Mouse (Mus musculus): Measurements from ENCODE around the gene Telo2. TPM values are rescaled to one million over a fixed set of nuclear protein-coding genes. Genes with fewer than 3 reads are reported as not detected.
"Not testable (repeated sequence)": the region's sequence is repeated elsewhere in the genome, so short reads cannot be mapped to it uniquely, and the experiment has no call there.

The Telo2 gene
- polyA plus RNA-seq, 1 experiment: 18.3 TPM

DNA sequence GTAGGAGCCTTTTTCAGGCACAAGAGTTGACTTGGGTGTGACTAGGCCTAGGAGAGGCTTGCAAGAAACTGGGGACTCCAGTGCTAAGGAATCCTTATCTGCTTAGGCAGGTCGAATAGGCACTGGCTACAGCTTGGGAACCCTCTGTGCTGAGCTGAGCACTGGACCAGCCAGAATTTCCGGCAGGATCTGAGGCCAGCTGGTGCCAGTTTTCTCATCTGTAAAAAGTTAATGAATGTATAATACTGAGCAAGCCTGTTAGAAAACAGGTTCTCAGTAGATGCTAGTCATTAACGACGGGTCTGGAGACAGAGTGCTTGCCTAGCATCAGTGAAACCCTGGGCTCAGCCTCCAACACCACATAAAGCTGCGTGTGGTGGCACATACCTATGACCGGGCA is 19.9 kb upstream of the Telo2 start:
- TF ChIP-seq FOSL1 (IDR thresholded peaks at IDR 0.05; ENCODE audit: insufficient read depth, low read length, poor library complexity, severe bottlenecking) (no peak), USF1 (IDR thresholded peaks at IDR 0.05; ENCODE audit: low read depth) (no peak), MYOD1 (IDR thresholded peaks at IDR 0.05; ENCODE audit: control insufficient read depth, insufficient read length, low read depth) (no peak), MYOG (IDR thresholded peaks at IDR 0.05; ENCODE audit: control insufficient read depth, extremely low read depth, insufficient read length) (no peak), MAX (IDR thresholded peaks at IDR 0.05) (no peak), CEBPB (IDR thresholded peaks at IDR 0.05; ENCODE audit: low read depth) (no peak)
- Histone ChIP-seq H3K79me3 (ENCODE audit: low read depth) (peaks cover 29% of the 10 kb centered on the region), H3K36me3 (ENCODE audit: control insufficient read depth, insufficient read depth) (peaks cover 3% of the 10 kb centered on the region)

DNA sequence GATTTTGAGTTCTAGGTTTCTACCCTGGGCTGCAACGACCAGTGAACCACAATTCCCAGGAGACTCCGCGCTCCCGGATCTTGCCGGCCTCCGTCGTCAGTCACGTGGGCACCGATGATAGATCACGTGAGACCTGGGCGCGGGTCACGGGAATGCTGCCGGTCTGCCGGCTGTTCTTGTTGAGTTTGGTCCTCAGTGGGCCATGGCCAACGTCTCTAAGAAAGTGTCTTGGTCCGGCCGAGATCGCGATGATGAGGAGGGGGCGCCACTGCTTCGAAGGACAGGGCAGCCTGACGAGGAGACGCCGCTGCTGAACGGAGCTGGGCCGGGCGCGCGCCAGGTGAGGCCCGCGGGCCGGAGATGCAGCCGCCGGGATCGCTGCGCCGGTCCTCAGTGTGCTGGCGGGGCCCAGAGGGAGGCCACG is 17.5 kb upstream of the Telo2 start, which contains the start of gene Clcn7:
Clcn7 (plus strand) TSS at position 117 of the 424 bp plus-strand sequence.
- Histone ChIP-seq H3K79me3 (ENCODE audit: low read depth) (peaks cover 21% of the 10 kb centered on the region), H3K79me2 (ENCODE audit: control insufficient read depth, insufficient read depth) (peaks cover 45% of the 10 kb centered on the region), H3K27me3 (ENCODE audit: control insufficient read depth, insufficient read depth, insufficient read length) (no peaks in the 10 kb centered on the region), H3K4me3 (ENCODE audit: insufficient read depth, poor library complexity, severe bottlenecking) (peak within 1 kb of the TSS; percentile 71), H3K36me3 (ENCODE audit: control insufficient read depth, insufficient read depth) (no peaks in the 10 kb centered on the region), H3ac (ENCODE audit: control insufficient read depth, insufficient read length, low read depth) (peak within 1 kb of the TSS; percentile 100)
- no peak for TF ChIP-seq CTCF (IDR thresholded peaks at IDR 0.05; ENCODE audit: control insufficient read depth, insufficient read depth, insufficient read length)
- no peak for TF ChIP-seq MYOG (IDR thresholded peaks at IDR 0.05; ENCODE audit: control insufficient read depth, extremely low read depth, insufficient read length)
- peak; percentile 56 for TF ChIP-seq MAX (IDR thresholded peaks at IDR 0.05)
- TF ChIP-seq MYOD1 (IDR thresholded peaks at IDR 0.05; ENCODE audit: control insufficient read depth, insufficient read length, low read depth): no peak
- TF ChIP-seq USF1 (IDR thresholded peaks at IDR 0.05; ENCODE audit: low read depth): peak; percentile 100

More for the DNA sequence above, 19.9 kb upstream of the Telo2 start:
- Histone ChIP-seq H3K4me3 (ENCODE audit: insufficient read depth, poor library complexity, severe bottlenecking) (no peak overlapping the region), H3ac (ENCODE audit: control insufficient read depth, insufficient read length, low read depth) (no peak overlapping the region), H3K27me3 (ENCODE audit: control insufficient read depth, insufficient read depth, insufficient read length) (no peaks in the 10 kb centered on the region), H3K79me2 (ENCODE audit: control insufficient read depth, insufficient read depth) (peaks cover 66% of the 10 kb centered on the region)

DNA sequence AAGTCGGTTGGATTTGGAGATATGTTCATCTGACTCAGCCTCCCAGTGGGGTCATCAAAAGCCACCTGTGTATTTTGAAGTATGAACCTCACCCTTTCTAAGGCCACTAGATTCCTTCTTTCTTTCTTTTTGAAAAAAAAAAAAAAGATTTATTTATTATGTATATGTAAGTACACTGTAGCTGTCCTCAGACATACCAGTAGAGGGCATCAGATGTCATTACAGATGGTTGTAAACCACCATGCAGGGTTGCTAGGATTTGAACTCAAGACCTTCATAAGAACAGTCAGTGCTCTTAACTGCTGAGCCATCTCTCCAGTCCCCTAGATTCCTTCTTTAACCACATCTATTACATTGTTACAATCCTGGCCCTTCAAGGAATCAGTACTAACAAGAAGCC is 14.3 kb upstream of the Telo2 start:
- TF ChIP-seq MYOD1 (IDR thresholded peaks at IDR 0.05; ENCODE audit: control insufficient read depth, insufficient read length, low read depth) (no peak), FOSL1 (IDR thresholded peaks at IDR 0.05; ENCODE audit: insufficient read depth, low read length, poor library complexity, severe bottlenecking) (no peak)
- Histone ChIP-seq H3ac (ENCODE audit: control insufficient read depth, insufficient read length, low read depth) (no peak overlapping the region), H3K79me3 (ENCODE audit: low read depth) (peaks cover 14% of the 10 kb centered on the region), H3K36me3 (ENCODE audit: control insufficient read depth, insufficient read depth) (no peaks in the 10 kb centered on the region), H3K79me2 (ENCODE audit: control insufficient read depth, insufficient read depth) (peaks cover 18% of the 10 kb centered on the region), H3K4me3 (ENCODE audit: insufficient read depth, poor library complexity, severe bottlenecking) (no peak overlapping the region), H3K27me3 (ENCODE audit: control insufficient read depth, insufficient read depth, insufficient read length) (no peaks in the 10 kb centered on the region)

DNA sequence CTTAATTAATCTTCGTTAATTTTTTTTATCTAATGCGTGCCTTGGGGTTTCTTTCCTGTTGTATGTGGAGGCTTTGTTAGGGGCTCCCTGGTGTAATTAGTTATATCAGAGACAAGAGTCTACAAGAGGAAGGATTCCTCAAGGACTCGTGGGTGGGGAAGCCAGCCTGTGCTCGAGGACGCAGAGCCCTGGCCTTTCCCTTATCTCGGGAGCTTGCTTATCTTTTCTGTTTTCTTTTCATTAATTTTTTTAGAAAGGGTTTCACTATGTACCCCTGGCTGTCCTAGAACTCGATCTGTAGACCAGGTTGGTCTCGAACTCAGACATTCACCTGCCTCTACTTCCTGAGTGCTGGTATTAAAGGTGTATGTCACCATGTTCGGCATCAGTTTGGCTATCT is 11.9 kb upstream of the Telo2 start:
- no peak overlapping the region for H3ac ChIP-seq (ENCODE audit: control insufficient read depth, insufficient read length, low read depth)
- TF ChIP-seq MYOD1 (IDR thresholded peaks at IDR 0.05; ENCODE audit: control insufficient read depth, insufficient read length, low read depth) (no peak), MYOG (IDR thresholded peaks at IDR 0.05; ENCODE audit: control insufficient read depth, extremely low read depth, insufficient read length) (no peak), CTCF (IDR thresholded peaks at IDR 0.05; ENCODE audit: control insufficient read depth, insufficient read depth, insufficient read length) (no peak), USF1 (IDR thresholded peaks at IDR 0.05; ENCODE audit: low read depth) (no peak), MAX (IDR thresholded peaks at IDR 0.05) (no peak)
- H3K4me3 ChIP-seq (ENCODE audit: insufficient read depth, poor library complexity, severe bottlenecking): no peak overlapping the region
- no peaks in the 10 kb centered on the region for H3K36me3 ChIP-seq (ENCODE audit: control insufficient read depth, insufficient read depth)
- H3K79me2 ChIP-seq (ENCODE audit: control insufficient read depth, insufficient read depth): no peaks in the 10 kb centered on the region
- H3K27me3 ChIP-seq (ENCODE audit: control insufficient read depth, insufficient read depth, insufficient read length): peaks cover 17% of the 10 kb centered on the region
- H3K79me3 ChIP-seq (ENCODE audit: low read depth): no peaks in the 10 kb centered on the region

DNA sequence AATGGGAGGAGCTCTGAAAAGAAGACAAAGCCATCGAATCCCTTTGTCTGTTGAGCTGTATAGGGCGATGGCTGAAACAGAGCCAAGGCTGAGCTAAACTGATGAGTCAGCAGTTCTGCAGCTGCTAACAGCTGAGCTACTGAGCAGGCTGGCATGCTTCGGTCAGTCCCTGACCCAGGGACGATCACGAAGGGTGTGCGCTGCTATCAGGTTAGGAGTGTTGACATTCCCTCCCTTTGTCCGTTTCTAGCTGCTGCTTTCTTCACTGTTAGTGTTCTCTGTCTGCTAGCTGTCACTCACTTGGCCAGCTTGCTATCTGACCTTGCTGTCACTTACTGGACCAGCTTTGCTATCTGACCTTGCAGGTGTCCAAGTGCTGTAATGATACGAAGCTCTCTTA is 11.3 kb upstream of the Telo2 start:
- Histone ChIP-seq H3K79me2 (ENCODE audit: control insufficient read depth, insufficient read depth) (no peaks in the 10 kb centered on the region), H3ac (ENCODE audit: control insufficient read depth, insufficient read length, low read depth) (no peak overlapping the region), H3K36me3 (ENCODE audit: control insufficient read depth, insufficient read depth) (no peaks in the 10 kb centered on the region), H3K4me3 (ENCODE audit: insufficient read depth, poor library complexity, severe bottlenecking) (no peak overlapping the region), H3K27me3 (ENCODE audit: control insufficient read depth, insufficient read depth, insufficient read length) (peaks cover 19% of the 10 kb centered on the region), H3K79me3 (ENCODE audit: low read depth) (no peaks in the 10 kb centered on the region)
- no peak for TF ChIP-seq MAX (IDR thresholded peaks at IDR 0.05)
- no peak for TF ChIP-seq FOSL1 (IDR thresholded peaks at IDR 0.05; ENCODE audit: insufficient read depth, low read length, poor library complexity, severe bottlenecking)
- TF ChIP-seq USF1 (IDR thresholded peaks at IDR 0.05; ENCODE audit: low read depth): no peak
- no peak for TF ChIP-seq MYOG (IDR thresholded peaks at IDR 0.05; ENCODE audit: control insufficient read depth, extremely low read depth, insufficient read length)
- TF ChIP-seq CEBPB (IDR thresholded peaks at IDR 0.05; ENCODE audit: low read depth): no peak

DNA sequence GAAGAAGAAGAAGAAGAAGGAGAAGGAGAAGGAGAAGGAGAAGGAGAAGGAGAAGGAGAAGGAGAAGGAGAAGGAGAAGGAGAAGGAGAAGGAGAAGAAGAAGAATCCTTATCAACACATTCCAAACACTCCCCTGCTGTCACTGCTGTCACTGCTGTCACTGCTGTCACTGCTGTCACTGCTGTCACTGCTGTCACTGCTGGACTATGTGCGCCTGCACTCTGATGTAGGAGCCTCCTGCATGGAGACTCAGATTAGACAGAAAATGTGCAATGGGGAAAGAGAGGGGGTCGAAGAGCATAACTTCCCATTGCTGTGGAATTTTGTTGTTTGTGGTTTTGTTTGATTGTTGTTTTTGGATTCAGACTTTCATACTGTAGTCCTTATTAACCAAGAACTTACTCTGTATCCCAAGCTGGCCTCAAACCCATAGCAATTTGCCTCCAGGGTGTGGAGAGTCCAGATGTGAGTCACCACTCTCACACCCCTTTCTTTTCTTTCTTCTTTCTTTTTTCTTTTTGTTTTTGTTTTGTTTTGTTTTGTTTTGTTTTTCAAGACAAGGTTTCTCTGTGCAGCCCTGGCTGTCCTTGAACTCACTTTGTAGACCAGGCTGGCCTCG is 9.8 kb upstream of the Telo2 start:
- not testable (repeated sequence) for H3K79me3 ChIP-seq (ENCODE audit: low read depth); H3ac ChIP-seq (ENCODE audit: control insufficient read depth, insufficient read length, low read depth); H3K79me2 ChIP-seq (ENCODE audit: control insufficient read depth, insufficient read depth); H3K36me3 ChIP-seq (ENCODE audit: control insufficient read depth, insufficient read depth); H3K4me3 ChIP-seq (ENCODE audit: insufficient read depth, poor library complexity, severe bottlenecking)
- H3K27me3 ChIP-seq (ENCODE audit: control insufficient read depth, insufficient read depth, insufficient read length): peaks cover 19% of the 10 kb centered on the region
